Mouse (Mus musculus) gonadal fat pad, adult 2 months (tissue): ENCODE results near the gene Loxl1. TPM values are rescaled to one million over a fixed set of nuclear protein-coding genes. Genes with fewer than 3 reads are reported as not detected.

ENCODE experiments used
- DNase-seq: peaks from one replicate; pipeline ENCODE4 v3.0.0-alpha.2; 2012; ENCODE audit warnings: low read depth
- polyA plus RNA-seq: library from polyadenylated mRNA; depleted of rRNA; stranded (reverse); fragments of >200 nt; gene quantifications from 2 replicates; pipeline ENCODE4 v1.2.3, GENCODE M21; 2012; rRNA removed

Gene Loxl1
- 70.7 and 74.1 TPM in 2 replicates for polyA plus RNA-seq

DNA sequence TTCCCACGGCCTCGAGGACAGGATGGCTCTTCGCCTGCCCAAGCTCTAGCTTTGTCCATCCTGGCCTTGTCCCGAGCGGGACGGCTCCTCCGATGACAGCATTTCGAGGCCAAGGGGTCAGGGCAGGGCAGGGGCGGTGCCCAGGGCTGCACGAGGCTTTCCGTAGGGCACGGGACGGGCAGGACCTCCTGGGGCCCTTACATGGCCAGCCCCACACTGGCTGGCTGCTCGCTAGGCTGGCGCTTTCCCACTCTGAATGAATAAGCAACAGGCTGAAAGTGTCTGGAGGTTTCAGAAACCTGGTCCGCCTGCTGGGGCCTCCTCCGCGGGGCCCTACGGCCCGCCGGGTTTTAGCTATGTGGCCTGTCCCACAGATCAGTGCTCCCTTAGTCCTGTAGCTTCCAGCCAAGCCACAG is at the start of gene Loxl1:
Loxl1 (minus strand) TSS at position 243 of the 416 bp plus-strand sequence.
- DNase-seq = no peak

DNA sequence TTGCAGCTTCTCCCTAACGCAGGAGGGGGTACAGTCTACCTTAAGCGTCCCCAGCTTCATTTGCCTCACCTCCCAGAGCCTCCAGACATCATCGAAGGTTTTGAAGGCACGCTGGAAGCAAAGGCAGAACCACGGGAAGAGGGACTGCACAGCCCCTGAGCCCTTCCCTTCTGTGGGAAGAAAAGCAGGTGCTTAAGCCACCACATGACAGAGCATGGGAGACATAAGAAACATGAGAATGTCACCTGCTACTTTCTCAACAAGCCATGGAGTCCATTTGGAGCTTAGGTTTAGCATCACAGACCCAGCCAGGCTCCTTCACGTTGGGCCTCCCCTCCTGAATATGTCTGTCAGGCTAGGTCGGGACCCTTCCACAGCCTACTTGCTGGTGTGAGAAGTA is 49.0 kb upstream of the Loxl1 start:
- no peak for DNase-seq

DNA sequence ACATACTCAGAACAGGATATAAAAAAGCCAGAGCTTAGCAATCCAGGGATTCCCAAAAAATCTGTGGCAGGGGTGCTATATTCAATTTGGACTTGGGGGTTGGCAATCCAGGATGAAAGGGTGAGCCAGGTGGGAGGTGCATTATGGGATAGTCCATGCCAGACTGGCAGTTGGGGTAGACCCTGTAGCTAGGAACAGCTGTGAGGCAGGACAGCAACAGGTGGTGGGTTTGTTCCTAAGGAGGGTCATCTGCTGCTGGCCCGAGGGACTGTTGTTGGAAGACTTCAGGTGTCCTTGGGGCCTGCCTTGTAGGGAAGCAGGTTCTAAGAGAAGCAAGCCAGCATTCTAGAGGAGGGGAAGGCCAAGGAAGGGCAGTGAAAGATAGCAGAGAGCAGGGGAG is 48.4 kb upstream of the Loxl1 start:
- no peak for DNase-seq

DNA sequence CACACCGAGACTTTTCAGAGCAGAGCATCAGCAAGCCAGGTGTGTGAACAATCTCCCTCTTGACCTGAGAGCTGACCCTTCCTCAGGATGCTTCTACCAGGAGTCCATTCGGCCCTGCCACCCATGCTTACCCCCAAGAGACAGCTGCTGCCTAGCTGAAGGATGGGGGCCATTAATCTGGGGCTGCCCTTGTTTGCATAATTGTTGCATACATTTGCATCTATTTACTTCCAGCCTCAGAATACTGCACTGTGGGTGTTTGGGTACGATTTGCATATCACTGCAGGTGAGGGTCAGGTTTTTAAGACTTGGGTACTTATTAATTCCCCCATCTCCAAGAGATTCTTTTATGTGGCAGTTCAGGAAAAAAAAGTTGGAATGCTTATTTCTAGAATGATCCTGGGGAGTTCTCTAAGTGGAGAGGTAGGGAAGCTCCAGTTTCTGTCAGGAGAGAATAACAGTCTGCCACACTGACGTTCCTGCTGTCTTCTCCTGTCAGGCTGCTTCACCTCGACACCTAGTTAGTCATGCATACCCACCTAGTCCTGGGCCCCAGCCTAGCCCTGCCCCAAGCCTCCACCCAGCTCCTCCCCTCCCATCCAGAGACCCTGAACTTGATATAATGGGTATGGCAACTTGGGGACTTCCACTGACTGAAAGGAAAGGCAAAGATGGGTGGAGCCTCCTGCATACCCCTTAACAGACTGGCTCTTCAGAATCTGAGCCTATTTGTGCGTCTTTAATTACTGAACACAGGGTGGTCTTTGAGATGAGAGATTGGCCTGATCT is 42.5 kb upstream of the Loxl1 start:
- no peak for DNase-seq

DNA sequence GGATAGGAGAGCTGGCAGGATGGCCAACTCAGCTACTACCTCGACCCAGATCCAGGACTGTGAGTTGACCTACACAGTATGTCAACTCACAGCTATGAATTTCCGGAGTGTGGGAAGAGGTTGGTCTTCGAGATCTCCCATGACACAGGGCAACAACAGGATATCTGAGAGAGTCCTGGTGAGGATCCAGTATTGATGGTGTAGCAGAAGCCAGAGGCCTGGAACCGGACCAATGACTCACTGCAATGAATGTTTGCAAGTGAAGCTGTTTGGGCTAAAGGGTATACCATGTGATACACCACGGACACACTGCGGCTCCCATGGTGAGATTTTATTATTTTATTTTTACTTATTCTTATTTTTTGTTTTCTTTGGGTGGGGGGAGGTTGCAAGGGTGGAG is 41.7 kb upstream of the Loxl1 start:
- no peak for DNase-seq

DNA sequence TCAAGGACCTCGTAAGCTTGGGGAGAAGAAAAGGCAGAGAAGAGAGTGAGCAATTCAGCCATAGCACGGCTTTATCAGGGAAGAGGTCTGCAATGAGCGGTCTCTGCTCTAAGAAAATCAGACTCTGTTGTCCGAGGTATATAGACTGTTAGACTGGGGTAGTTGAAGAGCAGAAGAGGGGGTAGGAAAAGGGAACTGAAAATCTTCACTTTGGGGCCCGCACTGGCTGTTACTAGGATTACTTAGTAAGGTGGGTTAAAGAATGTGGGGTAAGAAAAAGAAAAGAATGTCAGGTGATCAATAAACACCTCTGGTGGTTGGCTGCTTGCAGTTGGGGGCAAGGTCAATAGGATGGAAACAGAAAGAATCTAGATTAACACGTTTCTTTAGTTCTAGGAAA is 40.2 kb upstream of the Loxl1 start:
- DNase-seq = no peak

DNA sequence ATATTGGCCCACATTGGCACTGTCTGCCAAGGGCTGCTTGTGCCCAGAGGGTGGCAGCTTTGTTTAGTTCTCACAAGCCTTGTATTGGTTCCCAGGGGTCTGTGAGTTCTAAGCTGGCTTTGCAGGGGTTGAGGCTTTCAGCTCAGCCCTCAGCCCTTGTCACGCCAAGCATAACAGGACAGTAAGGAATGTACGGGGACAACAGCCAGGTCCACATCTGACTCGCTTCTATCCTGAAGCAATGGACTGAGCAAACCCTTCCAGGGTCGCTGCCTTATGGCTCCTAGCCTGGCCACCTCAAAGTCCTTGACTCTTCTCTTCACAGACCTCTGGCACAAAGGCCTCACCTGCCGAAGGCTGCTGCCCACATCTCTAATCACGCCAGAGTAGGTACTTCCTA is 34.8 kb upstream of the Loxl1 start:
- DNase-seq = no peak

DNA sequence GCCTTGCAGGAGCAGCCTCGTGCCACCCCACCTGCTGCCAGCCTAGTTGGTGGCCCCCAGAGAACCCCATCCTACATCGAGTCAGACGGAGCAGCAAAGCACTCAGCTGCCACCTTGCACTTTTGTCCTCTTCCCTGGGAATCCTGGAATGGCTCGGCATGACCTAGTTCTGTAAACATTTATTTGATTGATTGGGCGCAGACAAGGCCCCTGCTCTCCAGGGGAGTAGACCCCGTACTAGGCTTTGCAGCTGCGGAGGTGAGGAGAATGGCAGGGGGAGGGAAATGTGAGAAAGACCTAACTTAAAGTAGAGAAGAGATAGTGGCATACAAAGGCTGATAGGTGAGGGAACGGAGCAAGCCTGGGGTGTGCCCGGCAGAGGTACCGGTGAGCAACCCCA is 33.5 kb upstream of the Loxl1 start:
- no peak for DNase-seq

DNA sequence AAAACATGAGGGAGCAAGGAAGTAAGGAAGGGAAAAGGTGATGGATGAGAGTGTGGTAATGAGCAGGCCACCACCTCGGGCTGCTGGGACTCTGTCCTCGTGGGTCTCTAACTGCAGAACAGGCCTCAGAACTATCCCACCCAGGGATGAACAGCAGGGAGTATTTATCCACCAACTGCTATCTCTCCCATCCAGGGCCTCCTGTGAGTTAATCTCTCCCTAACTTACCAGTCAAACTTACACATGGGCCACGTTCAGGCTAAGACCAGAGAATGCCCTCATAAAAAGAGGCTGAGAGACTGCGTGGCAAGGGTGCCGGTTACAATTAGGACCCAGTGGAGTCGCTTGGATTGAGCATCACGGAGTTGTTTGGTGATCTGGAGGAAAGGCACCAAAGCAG is 33.0 kb upstream of the Loxl1 start:
- DNase-seq = no peak

DNA sequence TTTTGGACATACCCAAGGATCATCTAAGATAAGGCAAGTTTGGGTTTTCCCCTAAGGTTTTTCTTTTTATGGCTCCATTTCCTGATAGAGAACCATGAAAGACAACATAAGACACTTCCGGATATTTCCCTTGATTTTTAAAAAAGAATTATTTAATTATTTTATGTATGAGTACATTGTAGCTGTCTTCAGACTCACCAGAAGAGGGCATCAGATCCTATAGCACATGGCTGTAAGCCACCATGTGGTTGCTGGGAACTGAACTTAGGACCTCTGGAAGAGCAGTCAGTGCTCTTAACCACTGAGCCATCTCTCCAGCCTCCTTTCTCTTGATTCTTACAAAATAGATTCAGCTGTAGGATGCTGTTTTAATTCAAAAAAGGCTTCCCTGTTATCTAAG is 28.8 kb upstream of the Loxl1 start:
- no peak for DNase-seq

DNA sequence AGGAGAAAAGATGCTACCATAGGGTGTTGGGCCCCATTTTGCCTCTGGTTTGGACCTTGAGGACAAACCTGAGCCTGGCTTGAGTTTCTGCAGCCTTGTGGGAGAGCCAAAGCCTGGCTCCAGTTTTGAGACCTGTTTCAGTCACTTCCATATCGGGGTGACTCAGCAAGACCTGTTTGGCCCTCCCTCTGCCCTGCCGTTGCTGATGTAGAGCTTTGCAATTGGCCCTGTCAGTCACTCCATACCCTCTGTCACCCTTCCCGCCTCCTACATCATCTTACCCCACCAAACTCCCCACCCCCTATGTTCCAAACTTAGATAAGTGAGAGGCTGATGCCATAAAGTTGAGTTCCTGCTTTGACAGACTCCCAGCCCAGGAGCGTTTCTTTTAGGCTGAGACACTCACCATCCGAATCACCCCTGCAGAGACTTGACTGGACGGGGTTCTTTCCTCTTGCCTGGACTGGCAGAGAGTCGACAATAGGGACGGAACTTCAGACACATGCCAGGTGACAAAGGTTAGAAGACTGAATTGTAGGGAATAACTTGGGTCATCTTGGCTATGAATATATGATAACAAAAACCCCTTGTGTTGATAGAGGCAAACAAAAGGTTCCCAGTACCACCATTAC is 23.8 kb upstream of the Loxl1 start:
- no peak for DNase-seq

DNA sequence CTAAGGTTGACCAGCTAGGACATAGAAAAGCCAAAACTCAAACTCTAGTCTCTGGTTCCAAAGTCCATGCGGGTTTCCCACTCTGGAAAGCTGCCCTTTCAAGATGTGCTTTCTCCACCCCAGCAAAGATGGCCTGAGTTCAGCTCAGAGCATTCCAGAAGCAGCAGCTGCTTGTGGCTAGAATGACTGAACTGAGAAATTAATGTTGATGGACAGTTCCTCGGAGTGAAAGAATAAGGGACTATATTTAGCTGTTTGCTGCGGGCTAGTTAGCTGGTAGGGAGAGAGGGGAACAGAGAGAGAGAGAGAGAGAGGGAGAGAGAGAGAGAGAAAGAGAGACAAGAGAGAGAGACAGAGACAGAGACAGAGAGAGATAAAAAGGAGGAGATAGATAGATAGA is 18.3 kb upstream of the Loxl1 start:
- DNase-seq = no peak

DNA sequence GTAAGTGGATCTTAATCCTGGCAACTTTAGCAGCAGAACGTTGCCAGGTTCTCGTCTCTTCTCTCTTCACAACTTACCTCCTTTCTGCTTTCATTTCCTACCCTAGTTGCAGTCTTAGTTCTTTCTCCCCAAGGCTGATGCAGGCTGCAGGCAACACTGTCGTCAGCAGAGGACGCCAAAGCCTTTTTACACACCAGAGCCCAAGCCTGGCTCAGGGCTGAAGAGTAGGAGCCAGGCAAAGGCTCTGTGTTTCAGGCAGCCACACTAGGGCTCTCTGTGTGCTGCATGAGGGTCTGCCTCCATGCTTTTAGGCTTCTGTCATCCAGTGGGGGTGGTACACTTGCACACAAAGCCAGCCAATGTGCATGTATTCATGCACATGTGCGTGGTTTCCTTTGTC is 17.3 kb upstream of the Loxl1 start:
- DNase-seq = no peak

DNA sequence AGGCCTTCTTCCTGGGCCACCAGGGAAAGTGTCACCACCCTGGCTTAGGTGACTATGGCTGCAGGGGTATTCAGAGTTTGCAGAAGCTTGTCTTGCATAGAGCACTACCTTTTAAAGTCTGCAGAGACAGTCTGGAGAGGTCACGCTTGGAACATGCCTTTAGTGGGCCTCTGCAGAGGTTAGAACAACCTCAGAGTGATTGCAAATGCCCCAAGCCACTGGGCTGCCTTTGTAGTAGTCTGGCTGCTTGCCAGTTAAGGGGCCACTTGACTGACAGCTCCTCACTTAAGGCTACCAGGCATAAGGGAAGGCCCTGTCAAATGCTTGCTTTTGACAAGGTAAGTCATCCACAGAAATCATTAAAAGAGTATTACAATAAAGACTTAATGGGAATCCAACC is 14.4 kb upstream of the Loxl1 start:
- no peak for DNase-seq

DNA sequence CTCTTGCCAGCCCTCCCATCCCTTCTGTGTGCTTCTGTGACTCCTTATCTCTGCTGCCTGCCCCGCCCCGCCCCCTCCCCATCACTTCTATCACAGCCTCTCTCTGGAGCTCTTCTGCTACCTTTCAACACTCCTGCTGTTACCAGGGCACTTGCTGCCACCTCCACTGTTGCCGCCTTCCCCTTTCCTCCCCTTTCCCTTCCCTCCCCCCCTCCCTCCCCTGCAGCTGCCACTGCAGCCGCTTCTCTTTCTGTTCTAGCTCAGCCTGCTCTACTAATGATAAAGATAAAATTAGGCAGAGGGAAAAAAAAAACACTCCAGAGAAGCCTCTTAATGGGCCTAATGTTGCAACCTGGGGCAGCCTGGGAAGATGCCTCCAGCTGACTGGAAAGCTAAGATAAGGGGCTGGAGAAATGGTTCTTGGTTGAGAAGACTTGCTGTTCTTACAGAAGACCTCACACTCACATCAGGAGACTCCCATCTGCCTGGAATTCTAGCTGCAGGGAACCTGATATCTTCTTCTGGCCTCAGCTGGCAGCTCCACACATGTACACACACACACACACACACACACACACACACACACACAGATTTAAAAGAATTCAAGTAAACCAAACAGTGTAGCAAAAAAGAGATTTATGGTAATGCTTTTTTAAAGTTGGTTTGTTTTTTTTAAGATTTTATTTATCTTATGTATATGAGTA is 13.6 kb upstream of the Loxl1 start:
- DNase-seq = no peak

DNA sequence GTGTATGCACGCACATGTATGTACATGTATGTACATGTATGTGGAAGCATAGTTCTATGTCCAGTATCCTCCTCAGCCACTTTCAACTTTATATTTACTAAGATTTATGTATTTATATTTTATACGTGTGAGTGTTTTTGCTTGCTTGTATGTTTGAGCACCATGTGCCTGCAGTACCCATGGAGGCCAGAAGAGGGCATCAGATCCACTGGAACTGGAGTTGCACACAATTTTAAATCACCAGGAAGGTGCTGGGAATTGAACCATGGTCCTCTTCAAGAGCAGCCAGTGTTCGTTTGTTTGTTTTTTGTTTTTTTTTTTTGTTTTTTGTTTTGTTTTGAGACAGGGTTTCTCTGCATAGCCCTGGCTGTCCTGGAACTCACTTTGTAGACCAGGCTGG is 8.7 kb upstream of the Loxl1 start:
- no peak for DNase-seq

DNA sequence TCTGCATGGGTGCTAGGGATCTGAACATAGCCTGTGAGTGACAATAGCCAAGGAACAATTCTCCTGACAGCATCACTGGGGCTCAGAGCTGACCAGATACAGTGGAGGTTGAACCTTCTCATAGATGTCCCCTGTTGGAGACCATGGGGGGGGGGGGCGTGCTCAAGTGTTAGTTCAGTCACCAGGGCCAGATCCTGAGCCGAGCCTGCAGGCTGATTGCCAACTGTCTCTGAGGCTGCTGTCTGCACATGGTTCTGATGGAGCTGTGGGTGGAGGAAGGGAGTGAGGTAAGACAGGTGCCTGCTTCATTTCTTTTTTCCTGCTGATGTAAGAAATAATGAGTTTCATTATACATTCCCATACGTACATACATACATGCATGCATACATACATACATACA is 5.3 kb upstream of the Loxl1 start:
- DNase-seq = no peak

DNA sequence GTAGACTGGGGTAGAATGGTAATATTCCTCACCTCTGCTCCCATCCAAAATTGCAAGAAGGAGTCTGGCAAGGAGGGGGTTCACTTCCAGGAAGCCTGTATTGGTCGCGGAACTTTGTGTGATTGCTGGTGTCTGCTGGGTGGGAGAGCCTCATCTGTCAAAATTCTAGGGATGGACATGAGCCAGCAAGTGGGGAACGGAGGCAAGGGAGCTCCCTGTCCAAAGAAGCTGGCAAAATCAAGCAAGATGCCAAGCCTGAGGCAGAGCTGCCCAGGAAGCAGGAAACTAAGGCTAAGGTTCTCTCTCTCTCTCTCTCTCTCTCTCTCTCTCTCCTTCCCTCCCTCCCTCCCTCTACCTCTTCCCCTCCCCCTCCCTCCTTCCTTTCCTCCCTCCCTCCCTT is 4.4 kb upstream of the Loxl1 start:
- no peak for DNase-seq

DNA sequence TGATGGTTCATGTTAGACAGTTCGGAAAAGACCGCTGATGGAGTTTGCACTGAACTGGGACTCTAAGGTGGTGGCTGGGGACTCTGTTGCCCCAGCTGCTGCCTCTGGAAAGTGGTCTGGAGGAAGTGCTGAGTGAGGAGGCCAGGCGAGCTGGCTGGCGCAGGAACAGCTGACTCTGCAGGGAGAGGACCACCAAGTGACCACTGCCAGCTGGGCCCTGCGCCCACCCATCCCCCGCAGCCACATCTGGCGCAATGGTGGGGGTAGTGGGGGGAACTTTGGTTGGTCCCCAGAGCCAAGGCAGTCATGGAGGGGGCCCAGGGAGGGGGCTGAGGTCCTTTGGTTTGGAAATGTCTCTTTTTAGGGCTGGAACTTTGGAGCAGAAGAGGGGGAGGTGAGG is 3.8 kb upstream of the Loxl1 start:
- DNase-seq = no peak

DNA sequence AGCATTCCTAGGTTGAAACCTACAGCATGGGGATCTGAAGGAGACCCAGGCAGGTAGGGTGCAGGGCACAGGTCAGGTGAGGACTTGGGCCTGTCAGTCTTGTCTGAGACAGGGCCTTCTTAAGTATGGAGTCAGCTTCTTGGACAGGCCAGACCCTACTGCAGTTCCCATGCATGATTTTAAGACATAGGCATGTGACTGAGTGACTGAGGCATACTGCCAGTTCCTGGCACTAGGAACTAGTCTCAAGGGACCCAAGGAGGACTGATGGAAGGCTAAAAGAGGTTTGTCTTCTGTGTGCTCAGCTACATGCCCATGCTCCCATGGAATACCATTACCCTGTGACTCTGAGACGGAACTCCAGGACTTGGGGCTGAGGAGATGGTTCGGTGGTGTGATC is 2.9 kb upstream of the Loxl1 start:
- DNase-seq = no peak

DNA sequence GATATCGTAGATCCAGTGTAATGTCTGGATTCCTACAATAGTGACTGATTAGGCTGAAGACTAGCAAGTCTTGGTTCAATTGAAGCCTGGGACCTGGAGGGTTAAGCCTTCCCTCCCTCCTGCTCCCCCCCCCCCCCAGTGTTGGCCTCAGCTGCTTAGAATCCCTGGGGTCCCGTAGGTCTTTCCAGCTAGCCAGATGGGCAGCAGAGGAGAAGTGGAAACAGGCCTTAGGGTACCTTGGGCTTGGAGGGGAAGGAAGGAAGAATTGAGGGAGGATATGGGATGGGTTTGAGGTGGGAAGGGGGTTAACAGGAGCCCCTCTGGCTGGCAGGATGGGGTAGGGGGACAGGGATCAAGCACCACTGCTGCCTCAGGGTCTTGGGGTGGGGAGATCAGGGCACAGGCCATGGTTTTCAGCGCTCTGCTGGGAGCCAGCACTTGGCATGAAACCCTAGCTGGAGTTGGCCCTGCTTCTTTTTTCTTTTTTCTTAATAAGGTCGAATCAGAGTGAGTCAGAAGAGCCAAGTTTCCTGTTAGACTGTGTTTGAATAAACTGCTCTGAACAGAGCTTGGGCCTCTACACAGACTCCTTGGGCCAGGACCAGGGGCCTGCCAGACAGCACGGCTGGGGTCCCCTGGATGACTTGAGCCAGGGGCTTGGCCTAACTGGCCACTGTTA is 1.8 kb upstream of the Loxl1 start:
- no peak for DNase-seq

DNA sequence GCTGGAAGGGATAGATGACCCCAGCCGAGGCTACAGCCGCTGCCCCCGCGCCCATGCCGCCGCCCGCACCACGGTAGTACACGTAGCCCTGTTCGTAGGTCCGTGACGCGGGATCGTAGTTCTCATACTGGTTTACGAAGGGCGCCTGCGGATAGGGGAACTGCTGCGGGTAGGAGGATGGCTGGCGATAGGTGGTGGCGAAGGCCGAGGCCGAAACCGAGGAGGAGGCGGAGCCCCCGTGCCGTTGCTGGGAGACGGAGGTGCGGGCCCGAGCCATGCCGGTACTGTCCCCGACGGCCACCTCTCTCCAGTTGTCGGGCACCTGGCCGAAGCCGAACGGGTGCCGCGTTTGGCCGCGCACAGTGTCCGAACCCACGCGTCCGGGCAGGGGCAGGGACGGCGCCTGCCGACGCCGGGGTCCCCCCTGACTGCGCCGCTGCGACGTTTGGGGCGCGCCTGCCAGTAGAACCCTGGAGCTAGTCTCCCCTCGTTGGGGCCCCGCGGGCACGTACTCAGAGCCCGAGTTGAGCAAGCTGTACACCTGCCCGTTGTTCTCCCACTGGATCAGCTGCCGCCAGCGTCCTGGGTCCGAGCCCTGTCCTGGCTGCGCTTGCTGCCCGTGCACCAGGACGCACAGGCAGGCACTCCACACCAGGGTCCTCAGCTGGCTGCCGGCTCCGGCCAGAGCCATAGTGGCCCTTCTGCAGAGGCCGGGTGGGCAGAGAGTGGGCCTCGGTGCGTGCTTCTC is 616 bp downstream of the Loxl1 start:
- no peak for DNase-seq
